Mouse (Mus musculus) erythroblast, embryonic 14.5 days (primary cell): ENCODE measurements around the gene Lrmda.

Experiments used
- GATA1 ChIP-seq: IDR thresholded peaks from 2 replicates; pipeline ENCODE4 v1.6.1; 2012; ENCODE audit warnings: low read length, inconsistent platforms, mixed read lengths
- TAL1 ChIP-seq: IDR thresholded peaks from 3 replicates; pipeline ENCODE4 v1.6.1; 2012; ENCODE audit warnings: low read length, inconsistent platforms, mixed read lengths

DNA sequence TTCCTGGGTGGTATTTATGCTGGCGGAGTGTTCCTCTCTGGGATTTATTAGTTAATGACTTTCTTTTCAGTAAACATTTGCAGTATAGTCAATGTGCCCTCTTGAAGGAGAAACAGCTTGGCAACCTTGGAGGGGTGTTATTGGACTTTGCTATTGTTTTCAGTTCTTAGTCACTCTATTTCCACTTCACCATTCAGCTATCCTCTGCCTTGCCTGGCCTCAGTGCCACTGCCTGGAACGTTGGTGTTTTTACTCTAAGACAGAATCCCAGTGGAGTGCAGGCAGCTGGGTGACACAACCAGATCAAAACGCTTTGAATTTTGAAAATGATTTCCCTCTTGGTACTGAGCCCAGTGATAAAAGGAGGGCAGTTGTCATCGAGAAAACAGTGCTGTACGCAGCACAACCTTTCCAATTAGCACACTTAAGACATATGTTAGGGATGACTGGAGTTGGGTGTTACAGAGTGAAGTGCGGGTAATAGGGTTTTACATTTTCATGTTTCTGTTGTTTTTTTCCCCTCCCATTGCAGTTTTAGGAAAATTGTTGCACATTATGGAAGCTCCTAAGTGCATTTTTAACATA, 345.4 kb downstream of the Lrmda start:
- TF ChIP-seq GATA1 (no peak), TAL1 (no peak)
